Mouse (Mus musculus) c-Kit-negative CD71-positive TER-119-positive erythroid progenitor cells, embryonic 14.5 days (primary cell): ENCODE data around the gene Zbtb40.

Experiments
- DNase-seq: peaks from one replicate; pipeline ENCODE4 v3.0.0-alpha.2; 2013; ENCODE audit warnings: low read depth, low spot score

Zbtb40 gene

GRCm38 (mm10) chr4:137033115-137033887 is 15.3 kb downstream of the Zbtb40 start:
- no peak for DNase-seq

GRCm38 (mm10) chr4:137032456-137032855 is 16.1 kb downstream of the Zbtb40 start:
- no peak for DNase-seq

GRCm38 (mm10) chr4:137031319-137031718 is 17.3 kb downstream of the Zbtb40 start:
- DNase-seq: no peak

- DNase-seq: no peak
Observed at GRCm38 (mm10) chr4:137029348-137029747, 19.3 kb downstream of the Zbtb40 start.

GRCm38 (mm10) chr4:137027051-137027450 is 21.6 kb downstream of the Zbtb40 start:
- no peak for DNase-seq

GRCm38 (mm10) chr4:137025570-137025969 is 23.0 kb downstream of the Zbtb40 start:
- no peak for DNase-seq

- DNase-seq: no peak
Observed at GRCm38 (mm10) chr4:137025133-137025532, 23.5 kb downstream of the Zbtb40 start.

GRCm38 (mm10) chr4:137020065-137020464 is 28.5 kb downstream of the Zbtb40 start:
- DNase-seq: no peak

- no peak for DNase-seq
Observed at GRCm38 (mm10) chr4:137015934-137016333, 32.7 kb downstream of the Zbtb40 start.

- no peak for DNase-seq
Observed at GRCm38 (mm10) chr4:137015476-137015856, 33.1 kb downstream of the Zbtb40 start.

GRCm38 (mm10) chr4:137014654-137015475 is 33.7 kb downstream of the Zbtb40 start:
- DNase-seq: no peak

- no peak for DNase-seq
Observed at GRCm38 (mm10) chr4:137014124-137014523, 34.5 kb downstream of the Zbtb40 start.

GRCm38 (mm10) chr4:137006966-137007365 is 41.6 kb downstream of the Zbtb40 start:
- no peak for DNase-seq

GRCm38 (mm10) chr4:137001825-137002224 is 46.8 kb downstream of the Zbtb40 start:
- no peak for DNase-seq

GRCm38 (mm10) chr4:137001020-137001419 is 47.6 kb downstream of the Zbtb40 start:
- no peak for DNase-seq

GRCm38 (mm10) chr4:136998371-136998770 is 50.2 kb downstream of the Zbtb40 start:
- no peak for DNase-seq

GRCm38 (mm10) chr4:136997723-136998345 is 50.8 kb downstream of the Zbtb40 start:
- DNase-seq: no peak

GRCm38 (mm10) chr4:136996933-136997332 is 51.7 kb downstream of the Zbtb40 start:
- DNase-seq: no peak

- DNase-seq: no peak
Observed at GRCm38 (mm10) chr4:136995361-136995760, 53.2 kb downstream of the Zbtb40 start.

GRCm38 (mm10) chr4:136981993-136982695 is 66.5 kb downstream of the Zbtb40 start:
- DNase-seq: no peak

- no peak for DNase-seq
Observed at GRCm38 (mm10) chr4:136981347-136981746, 67.3 kb downstream of the Zbtb40 start.

GRCm38 (mm10) chr4:136980921-136981320 is 67.7 kb downstream of the Zbtb40 start:
- no peak for DNase-seq
